Comparison of ENCODE assay signal across 13 mouse cellular contexts in genomic region chr13:11294689-11295088, GRCm38 (mm10).
DNase-seq lines count a peak whose midpoint lies in the region; ATAC-seq lines count a peak whose summit lies in the region.
"Had no signal": no experiment of that assay in that cellular context is flagged by ENCODE, and none has a peak within 500 bp of the region (broad histone marks: within the 10 kb centered on the region; RNA-seq: fewer than 3 reads in every experiment).

No protein-coding gene starts in this region.

- no peak; the same call in 1 of the 2 replicates for ATAC-seq in cerebellum, adult (ENCODE audit: insufficient number of reproducible peaks, low FRiP score, low TSS enrichment)
- no peak for ATAC-seq in CD4-positive, CD25-positive, alpha-beta regulatory T cell, adult 4 months

- peak; percentile 54 to 57 for DNase-seq in cerebellum, postnatal 10 days
- peak; percentile 49 for DNase-seq in layer of hippocampus, adult 11-12 months (ENCODE audit: low spot score)
- DNase-seq in layer of hippocampus, postnatal 25 days (ENCODE audit: extremely low spot score in 1 of 2, low spot score in 1 of 2) = no peak
- DNase-seq in layer of hippocampus, adult 8-10 months (ENCODE audit: low spot score in 2 of 2) = peak; percentile 38 to 70
- DNase-seq in right cerebral cortex, postnatal 25 days = peak; percentile 5
- DNase-seq in adrenal gland, postnatal 36 days = no peak
- DNase-seq: adrenal gland, postnatal 10 days; kidney, adult 9 months; liver, embryonic 13.5 days; lung, postnatal 10 days; thymus, adult 18-20 months had no signal

Comparison
In these comparisons a context has a peak if more than half of its experiments do, and no peak if none do; other contexts are left out.
1. DNase-seq: peak in cerebellum, postnatal 10 days (2 of 2), layer of hippocampus, adult 11-12 months (single experiment), layer of hippocampus, adult 8-10 months (2 of 2) and right cerebral cortex, postnatal 25 days (single experiment); none in layer of hippocampus, postnatal 25 days (0 of 2) and adrenal gland, postnatal 36 days (0 of 2).